ENCODE assay signal across 11 mouse cellular contexts in genomic region chr3:90376247-90376585, GRCm38 (mm10). TPM values are rescaled to one million over a fixed set of nuclear protein-coding genes. Genes with fewer than 3 reads are reported as not detected.
DNase-seq lines count a peak whose midpoint lies in the region; ATAC-seq lines count a peak whose summit lies in the region.
"Had no signal": no experiment of that assay in that cellular context is flagged by ENCODE, and none has a peak within 500 bp of the region (broad histone marks: within the 10 kb centered on the region; RNA-seq: fewer than 3 reads in every experiment).

No protein-coding gene starts in this region.

- peaks cover 10% of the 10 kb centered on the region; the same call in 1 of the 2 replicates for H3K4me1 ChIP-seq in liver, embryonic 13.5 days (replicated peaks)
- H3K4me1 ChIP-seq in midbrain, embryonic 13.5 days (replicated peaks): peaks cover 9% of the 10 kb centered on the region; the same call in 1 of the 2 replicates
- H3K4me1 ChIP-seq: forebrain, embryonic 15.5 days had no signal

- no peak overlapping the region for H3K27ac ChIP-seq in liver, embryonic 13.5 days
- H3K27ac ChIP-seq in midbrain, embryonic 13.5 days: no peak overlapping the region
- H3K27ac ChIP-seq: forebrain, embryonic 15.5 days had no signal

- no peak overlapping the region for H3K4me2 ChIP-seq in liver, embryonic 13.5 days
- H3K4me2 ChIP-seq in midbrain, embryonic 13.5 days (replicated peaks): no peak overlapping the region
- H3K4me2 ChIP-seq: forebrain, embryonic 15.5 days had no signal

- WGBS in liver, embryonic 13.5 days (ENCODE audit: insufficient replicate concordance): 89% methylated on average over 1 of the region's 1 CpGs
- WGBS in midbrain, embryonic 13.5 days: 50% methylated on average over 1 of the region's 1 CpGs

- no peak overlapping the region for H3K9ac ChIP-seq in liver, embryonic 13.5 days
- H3K9ac ChIP-seq in midbrain, embryonic 13.5 days (replicated peaks): no peak overlapping the region; the same call in 1 of the 2 replicates
- H3K9ac ChIP-seq: forebrain, embryonic 15.5 days had no signal

- peak; percentile 41 to 68 for DNase-seq in adrenal gland, postnatal 36 days
- DNase-seq in adrenal gland, adult 18-20 months (ENCODE audit: low spot score in 2 of 2): no peak
- DNase-seq in lung, postnatal 10 days: peak; percentile 51
- no peak for DNase-seq in lung, adult 18-20 months
- DNase-seq in liver, embryonic 13.5 days: no peak
- peak; percentile 40 for DNase-seq in yolk sac, embryonic 10.5 days (ENCODE audit: low spot score)
- DNase-seq in spleen, adult 12 weeks (ENCODE audit: low spot score): no peak
- DNase-seq: cerebellum, adult 18-20 months; left cerebral cortex, postnatal 4 days had no signal

- no peaks in the 10 kb centered on the region for H3K36me3 ChIP-seq in liver, embryonic 13.5 days
- H3K36me3 ChIP-seq in midbrain, embryonic 13.5 days: no peaks in the 10 kb centered on the region
- H3K36me3 ChIP-seq: forebrain, embryonic 15.5 days had no signal

- no peaks in the 10 kb centered on the region for H3K9me3 ChIP-seq in liver, embryonic 13.5 days (replicated peaks)
- H3K9me3 ChIP-seq in midbrain, embryonic 13.5 days: no peaks in the 10 kb centered on the region
- H3K9me3 ChIP-seq: forebrain, embryonic 15.5 days had no signal

- ATAC-seq in liver, embryonic 13.5 days (ENCODE audit: low read depth): peak; percentile 44; the same call in 1 of the 2 replicates
- ATAC-seq in midbrain, embryonic 13.5 days: no peak
- ATAC-seq: forebrain, embryonic 15.5 days had no signal

- H3K27me3 ChIP-seq in liver, embryonic 13.5 days: no peaks in the 10 kb centered on the region
- no peaks in the 10 kb centered on the region for H3K27me3 ChIP-seq in midbrain, embryonic 13.5 days
- H3K27me3 ChIP-seq: forebrain, embryonic 15.5 days had no signal

- H3K4me3 ChIP-seq in liver, embryonic 13.5 days (replicated peaks): no peak overlapping the region
- no peak overlapping the region for H3K4me3 ChIP-seq in midbrain, embryonic 13.5 days (replicated peaks)
- H3K4me3 ChIP-seq: forebrain, embryonic 15.5 days had no signal

RNA-seq across cellular contexts. Expression of gene Slc27a3, which starts 13.5 kb away (rescaled TPM):
- 100 to 1,000 TPM; 132 to 156 TPM for total RNA-seq in adrenal gland, postnatal 36 days (2021)
- 100 to 1,000 TPM; 102 to 110 TPM for total RNA-seq in adrenal gland, adult 18-20 months (2021)
- polyA plus RNA-seq in liver, embryonic 13.5 days (2015; fragmentation: Nextera tagmentation; extraction: Ambion mirVana): 1.5 and 1.6 TPM in 2 replicates
- 20.2 and 21.8 TPM in 2 replicates for polyA plus RNA-seq in midbrain, embryonic 13.5 days (2015; fragmentation: Nextera tagmentation; extraction: Ambion mirVana)

RNA-seq across cellular contexts. Expression of gene Ints3, which starts 57.2 kb away (rescaled TPM):
- total RNA-seq in adrenal gland, postnatal 36 days (2021): 10 to 100 TPM; 79.4 to 89.6 TPM
- total RNA-seq in adrenal gland, adult 18-20 months (2021): 10 to 100 TPM; 71.1 to 98.9 TPM
- polyA plus RNA-seq in liver, embryonic 13.5 days (2015; fragmentation: Nextera tagmentation; extraction: Ambion mirVana): 10.0 and 11.7 TPM in 2 replicates
- polyA plus RNA-seq in midbrain, embryonic 13.5 days (2015; fragmentation: Nextera tagmentation; extraction: Ambion mirVana): 29.1 and 32.6 TPM in 2 replicates

Comparison
In these comparisons a context has a peak if more than half of its experiments do, and no peak if none do; other contexts are left out.
1. DNase-seq: peak in adrenal gland, postnatal 36 days (2 of 2), lung, postnatal 10 days (single experiment) and yolk sac, embryonic 10.5 days (single experiment); none in adrenal gland, adult 18-20 months (0 of 2), lung, adult 18-20 months (0 of 2), liver, embryonic 13.5 days (single experiment) and spleen, adult 12 weeks (single experiment).